Mouse (Mus musculus) midbrain, embryonic 11.5 days (tissue): ENCODE results near the gene Cdk2ap2. TPM values are rescaled to one million over a fixed set of nuclear protein-coding genes. Genes with fewer than 3 reads are reported as not detected.

Experiments used
- polyA plus RNA-seq: library from polyadenylated mRNA; unstranded; fragments of >200 nt; fragmentation: Nextera tagmentation; extraction: Ambion mirVana; gene quantifications from 2 replicates; pipeline ENCODE4 v1.2.1, GENCODE M21; 2014

The Cdk2ap2 gene
- polyA plus RNA-seq, 1 experiment from 2014 or later = 73.5 TPM

Other genes starting within 250 kb of the Cdk2ap2 start
- 50.5 and 53.0 TPM in 2 replicates for gene Chka, start 245.4 kb upstream of the Cdk2ap2 start, polyA plus RNA-seq
- gene Tcirg1, start 190.0 kb upstream of the Cdk2ap2 start, polyA plus RNA-seq = 7.7 and 8.9 TPM in 2 replicates
- gene Ndufs8, start 184.4 kb upstream of the Cdk2ap2 start, polyA plus RNA-seq = 209 and 235 TPM in 2 replicates
- 0.67 and 0.99 TPM in 2 replicates for gene Aldh3b1, start 167.4 kb upstream of the Cdk2ap2 start, polyA plus RNA-seq
- gene Unc93b1, start 162.0 kb upstream of the Cdk2ap2 start, polyA plus RNA-seq = 5.9 and 7.1 TPM in 2 replicates
- not detected in 2 replicates for gene Aldh3b3, start 138.5 kb upstream of the Cdk2ap2 start, polyA plus RNA-seq
- 0.44 and 0.50 TPM in 2 replicates for gene Aldh3b2, start 124.9 kb upstream of the Cdk2ap2 start, polyA plus RNA-seq
- 1.0 and 1.6 TPM in 2 replicates for gene Acy3, start 110.6 kb upstream of the Cdk2ap2 start, polyA plus RNA-seq
- gene Tbx10, start 104.4 kb upstream of the Cdk2ap2 start, polyA plus RNA-seq = not detected in 2 replicates
- gene Nudt8, start 96.6 kb upstream of the Cdk2ap2 start, polyA plus RNA-seq = 14.0 and 15.1 TPM in 2 replicates
- gene Gm49405, start 96.6 kb upstream of the Cdk2ap2 start, polyA plus RNA-seq = 0.87 and 1.5 TPM in 2 replicates
- 1.5 TPM in 2 replicates for gene Doc2g, start 93.9 kb upstream of the Cdk2ap2 start, polyA plus RNA-seq
- 180 TPM in 2 replicates for gene Ndufv1, start 84.4 kb upstream of the Cdk2ap2 start, polyA plus RNA-seq
- gene Gstp1, start 59.2 kb upstream of the Cdk2ap2 start, polyA plus RNA-seq = 337 and 342 TPM in 2 replicates
- gene Gstp2, start 51.2 kb upstream of the Cdk2ap2 start, polyA plus RNA-seq = 1.1 and 3.8 TPM in 2 replicates
- not detected in 2 replicates for gene Gstp3, start 37.6 kb upstream of the Cdk2ap2 start, polyA plus RNA-seq
- gene Cabp2, start 15.6 kb upstream of the Cdk2ap2 start, polyA plus RNA-seq = not detected in 2 replicates
- gene Pitpnm1, start 2.8 kb downstream of the Cdk2ap2 start, polyA plus RNA-seq = 11.2 and 11.3 TPM in 2 replicates
- gene Aip, start 28.7 kb downstream of the Cdk2ap2 start, polyA plus RNA-seq = 54.9 and 58.9 TPM in 2 replicates
- gene Gpr152, start 42.6 kb downstream of the Cdk2ap2 start, polyA plus RNA-seq = not detected in 2 replicates
- 0.11 TPM in 1 of 2 replicates, not detected in the other for gene Cabp4, start 46.9 kb downstream of the Cdk2ap2 start, polyA plus RNA-seq
- gene Coro1b, start 51.4 kb downstream of the Cdk2ap2 start, polyA plus RNA-seq = 105 and 127 TPM in 2 replicates
- 0.75 and 1.7 TPM in 2 replicates for gene Ptprcap, start 56.4 kb downstream of the Cdk2ap2 start, polyA plus RNA-seq
- 35.4 and 46.8 TPM in 2 replicates for gene Rps6kb2, start 66.2 kb downstream of the Cdk2ap2 start, polyA plus RNA-seq
- 2.5 and 2.9 TPM in 2 replicates for gene Carns1, start 78.3 kb downstream of the Cdk2ap2 start, polyA plus RNA-seq
- 0.29 and 1.5 TPM in 2 replicates for gene Tbc1d10c, start 94.1 kb downstream of the Cdk2ap2 start, polyA plus RNA-seq
- gene Ppp1ca, start 94.9 kb downstream of the Cdk2ap2 start, polyA plus RNA-seq = 874 and 929 TPM in 2 replicates
- gene Rad9a, start 104.5 kb downstream of the Cdk2ap2 start, polyA plus RNA-seq = 42.4 and 43.5 TPM in 2 replicates
- gene Clcf1, start 117.1 kb downstream of the Cdk2ap2 start, polyA plus RNA-seq = 0.31 and 0.32 TPM in 2 replicates
- not detected in 2 replicates for gene AC109138.7, start 117.2 kb downstream of the Cdk2ap2 start, polyA plus RNA-seq
- 12.2 and 12.6 TPM in 2 replicates for gene Pold4, start 134.7 kb downstream of the Cdk2ap2 start, polyA plus RNA-seq
- 2.1 and 2.3 TPM in 2 replicates for gene Ssh3, start 172.0 kb downstream of the Cdk2ap2 start, polyA plus RNA-seq
- 8.5 and 8.8 TPM in 2 replicates for gene Ankrd13d, start 186.0 kb downstream of the Cdk2ap2 start, polyA plus RNA-seq
- gene Grk2, start 209.0 kb downstream of the Cdk2ap2 start, polyA plus RNA-seq = 13.2 and 16.5 TPM in 2 replicates